Mouse (Mus musculus): ENCODE data around the gene Polr3a.

Gene Polr3a
- long read RNA-seq, experiment 1, full-length matches to known transcripts, result 5 of 6 reads
- long read RNA-seq, experiment 1, partial matches to known transcripts, result 1 of 6 reads
- long read RNA-seq, experiment 1, other reads (novel, unspliced or antisense), result 0 of 6 reads
- long read RNA-seq, experiment 2, full-length matches to known transcripts, result 6 of 13 reads
- long read RNA-seq, experiment 2, partial matches to known transcripts, result 6 of 13 reads
- long read RNA-seq, experiment 2, other reads (novel, unspliced or antisense), result 1 of 13 reads

- intact Hi-C loops (cut with DNase I), result no loop called here
These were observed at the start of gene Polr3a, which contains the start of gene Rps24 for GRCm38 (mm10) chr14:24486773-24487227. Gene Polr3a, minus strand, starts transcription at chr14:24487058. Gene Rps24, plus strand, starts transcription at chr14:24487125.

DNA sequence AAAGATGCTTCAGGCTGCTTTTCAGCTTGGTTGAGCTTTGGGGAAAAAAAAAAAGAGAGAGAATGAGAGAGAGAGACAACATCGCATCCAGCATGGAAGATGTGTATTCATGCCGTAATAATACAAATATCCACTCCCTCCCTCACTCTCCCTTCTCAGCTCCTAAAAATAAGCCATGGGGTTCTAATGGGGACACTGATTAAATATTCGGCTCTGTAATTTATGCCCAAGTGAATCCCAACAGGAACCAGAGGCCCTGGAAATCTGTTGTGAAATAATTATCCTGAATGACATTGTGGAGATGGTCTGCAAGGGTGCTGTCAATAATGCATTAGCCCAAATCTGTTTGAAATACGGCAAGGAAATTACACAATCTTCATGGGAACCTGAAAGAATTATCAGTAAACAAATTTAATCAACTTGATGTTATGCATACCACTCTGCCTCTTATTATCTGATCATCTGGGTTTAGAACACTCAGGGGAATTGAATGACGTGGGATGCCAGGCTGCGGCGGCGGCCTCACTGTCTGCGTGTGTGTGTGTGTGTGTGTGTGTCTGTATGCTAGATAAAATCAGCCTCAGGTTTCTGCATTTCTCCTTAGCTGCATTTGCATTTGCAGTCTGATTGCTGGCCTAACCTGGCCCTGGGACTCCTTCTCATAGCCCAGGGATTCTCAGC lies 48.1 kb upstream of the Polr3a start:
- intact Hi-C loops (cut with DNase I), result no loop called here

DNA sequence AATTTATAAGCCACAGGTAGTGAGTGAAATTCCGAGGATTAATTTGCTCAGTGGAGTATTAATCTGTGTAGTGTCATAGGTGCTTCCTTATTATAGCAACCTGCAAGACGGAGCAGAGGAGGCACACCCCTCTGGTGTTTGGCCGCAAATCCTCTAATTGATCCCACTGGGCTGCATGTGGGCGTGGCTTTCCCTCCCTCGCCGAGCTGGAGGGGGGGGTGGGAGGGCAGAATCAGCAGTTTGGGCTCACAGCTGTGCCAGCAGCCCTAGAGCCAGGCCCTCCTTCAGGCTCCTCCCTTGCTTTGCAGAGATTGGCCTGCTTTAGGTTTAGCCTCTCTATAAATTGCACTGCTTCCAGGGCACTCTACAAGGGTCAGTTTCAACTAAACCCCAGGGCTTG lies 43.4 kb upstream of the Polr3a start:
- intact Hi-C loops (cut with DNase I), result no loop called here

GRCm38 (mm10) chr14:24526440-24526839 lies 39.6 kb upstream of the Polr3a start:
- intact Hi-C loops (cut with DNase I), result no loop called here

DNA sequence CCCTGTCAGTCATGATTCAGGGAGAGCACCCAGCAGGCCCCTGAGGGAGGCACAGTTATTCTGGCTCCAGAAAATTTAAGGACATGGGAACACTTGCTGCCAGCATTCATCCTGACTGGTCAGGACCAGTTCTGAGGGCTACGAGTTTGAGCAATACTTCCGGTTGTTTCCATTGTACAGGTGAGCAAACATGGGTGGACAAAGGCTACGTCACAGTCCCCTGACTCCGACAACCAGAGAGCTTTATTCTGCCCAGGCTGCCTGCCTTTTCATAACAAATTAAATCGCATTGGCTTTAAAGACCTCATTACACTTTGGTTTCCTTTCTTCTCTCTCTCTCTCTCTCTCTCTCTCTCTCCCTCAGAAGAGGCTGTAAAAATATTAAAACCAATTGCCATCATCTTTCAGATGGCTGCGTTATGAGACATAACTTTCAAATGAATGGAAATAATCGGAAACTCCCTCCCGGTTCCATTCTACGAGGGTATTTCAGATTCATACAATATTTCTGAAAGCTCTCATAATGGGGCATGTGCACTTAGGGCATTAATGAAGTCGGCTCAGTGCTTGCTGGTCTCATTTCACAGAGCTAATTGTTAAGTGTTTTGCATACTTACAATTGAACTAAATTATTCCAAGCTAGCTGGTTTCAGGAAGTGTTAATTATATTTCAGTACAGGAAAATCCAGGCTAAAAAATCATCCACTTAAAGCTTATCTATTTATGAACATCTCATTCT lies 39.0 kb upstream of the Polr3a start:
- intact Hi-C loops (cut with DNase I), result no loop called here

DNA sequence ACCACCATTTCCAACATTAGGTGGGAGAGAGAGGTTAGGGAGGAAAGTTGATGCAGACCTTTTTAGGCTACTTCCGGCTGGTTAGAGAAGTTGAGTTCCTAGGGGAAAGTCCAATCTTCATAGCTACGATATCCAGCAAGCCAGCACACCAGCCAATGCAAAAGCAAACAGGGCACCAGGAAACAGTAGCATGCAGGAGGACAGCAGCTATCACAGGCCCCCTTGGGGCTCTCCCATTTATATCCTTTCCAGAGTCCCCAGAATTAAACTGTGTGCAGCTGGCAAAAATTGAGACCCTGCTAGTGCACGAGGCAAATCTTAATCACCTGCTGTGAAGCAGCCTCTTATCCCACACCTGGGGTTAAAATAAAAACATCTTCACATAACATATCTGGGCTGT lies 38.3 kb upstream of the Polr3a start:
- intact Hi-C loops (cut with DNase I), result no loop called here

DNA sequence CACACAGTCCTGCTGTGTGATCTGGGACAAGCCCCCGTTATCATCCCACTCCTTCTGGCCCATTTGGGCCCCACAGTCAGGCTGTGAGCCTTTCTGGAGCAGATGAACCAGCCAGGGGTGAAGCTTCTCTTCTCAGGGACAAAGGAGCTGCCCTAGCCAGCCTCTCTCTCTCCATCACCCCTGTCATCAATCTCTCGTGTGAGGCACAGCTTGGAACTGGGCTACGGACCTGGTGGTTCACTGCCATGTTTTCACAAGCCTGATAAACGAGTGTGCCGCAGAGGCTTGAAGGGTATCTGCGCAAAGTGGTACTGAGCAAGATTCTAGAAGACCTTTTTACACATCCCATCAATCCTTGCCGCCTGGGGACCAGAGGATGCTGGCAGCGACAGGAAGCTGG lies 34.7 kb upstream of the Polr3a start:
- intact Hi-C loops (cut with DNase I), result no loop called here

DNA sequence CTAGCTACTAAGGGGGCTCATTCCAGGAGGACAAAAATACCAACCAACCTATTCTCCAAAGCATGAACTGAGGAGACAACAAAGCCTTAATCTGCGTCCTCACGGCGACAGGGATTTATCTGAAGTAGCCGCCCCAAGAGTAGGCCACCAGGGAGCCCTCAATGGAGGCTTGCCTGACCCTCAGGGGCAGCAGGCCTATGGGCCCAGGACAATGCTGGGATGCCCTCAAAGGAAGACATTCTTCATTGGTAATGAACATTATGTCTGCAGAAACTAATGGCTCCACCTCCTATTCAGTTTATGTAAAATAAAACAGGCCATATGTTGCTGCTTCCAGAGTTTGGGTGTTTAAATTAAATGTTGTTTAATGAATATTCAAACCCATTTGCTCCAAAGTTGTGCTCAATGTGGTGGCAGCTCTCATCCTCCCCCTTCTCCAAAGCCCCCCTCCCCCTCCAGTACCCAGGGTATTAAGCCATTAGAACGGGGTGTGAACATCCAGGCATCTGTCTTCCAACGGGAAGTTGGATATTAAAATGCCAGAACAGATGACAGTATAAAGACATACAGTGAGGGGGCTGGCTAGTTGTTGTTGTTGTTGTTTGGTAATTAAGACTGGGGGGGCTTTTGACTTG lies 25.8 kb upstream of the Polr3a start:
- intact Hi-C loops (cut with DNase I), result no loop called here

DNA sequence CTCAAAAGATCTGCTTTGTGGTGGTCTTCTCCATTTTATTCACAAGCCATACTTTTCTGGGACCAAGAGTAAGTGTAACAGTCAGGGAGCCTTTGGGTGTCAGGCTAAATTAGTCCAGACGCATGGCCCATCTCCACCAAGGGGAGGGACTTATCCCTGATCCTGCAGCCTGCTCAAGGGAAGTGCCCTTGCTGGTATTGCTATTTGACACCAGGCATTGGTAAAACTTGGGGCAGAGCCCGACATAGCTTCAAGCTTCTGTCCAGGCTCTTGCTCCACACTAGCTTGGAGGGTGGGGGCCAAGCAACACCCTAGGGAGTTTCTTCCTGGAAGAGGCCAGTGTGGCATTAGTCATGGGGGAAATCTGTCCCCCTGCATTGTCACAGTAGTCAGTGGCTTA lies 23.8 kb upstream of the Polr3a start:
- intact Hi-C loops (cut with DNase I), result no loop called here

- intact Hi-C loops (cut with DNase I), result no loop called here
These were observed 23.4 kb upstream of the Polr3a start for GRCm38 (mm10) chr14:24510218-24510617.

- intact Hi-C loops (cut with DNase I), result loop anchor here (10.0 kb wide), 3 partner anchors 945 to 1185 kb away; partner anchors contain the start of genes Ppif and Zmiz1
These were observed 22.7 kb upstream of the Polr3a start for GRCm38 (mm10) chr14:24509557-24509956.

GRCm38 (mm10) chr14:24508070-24508773 lies 21.4 kb upstream of the Polr3a start:
- intact Hi-C loops (cut with DNase I), result loop anchor here (10.0 kb wide), 3 partner anchors 947 to 1187 kb away; partner anchors contain the start of genes Ppif and Zmiz1

DNA sequence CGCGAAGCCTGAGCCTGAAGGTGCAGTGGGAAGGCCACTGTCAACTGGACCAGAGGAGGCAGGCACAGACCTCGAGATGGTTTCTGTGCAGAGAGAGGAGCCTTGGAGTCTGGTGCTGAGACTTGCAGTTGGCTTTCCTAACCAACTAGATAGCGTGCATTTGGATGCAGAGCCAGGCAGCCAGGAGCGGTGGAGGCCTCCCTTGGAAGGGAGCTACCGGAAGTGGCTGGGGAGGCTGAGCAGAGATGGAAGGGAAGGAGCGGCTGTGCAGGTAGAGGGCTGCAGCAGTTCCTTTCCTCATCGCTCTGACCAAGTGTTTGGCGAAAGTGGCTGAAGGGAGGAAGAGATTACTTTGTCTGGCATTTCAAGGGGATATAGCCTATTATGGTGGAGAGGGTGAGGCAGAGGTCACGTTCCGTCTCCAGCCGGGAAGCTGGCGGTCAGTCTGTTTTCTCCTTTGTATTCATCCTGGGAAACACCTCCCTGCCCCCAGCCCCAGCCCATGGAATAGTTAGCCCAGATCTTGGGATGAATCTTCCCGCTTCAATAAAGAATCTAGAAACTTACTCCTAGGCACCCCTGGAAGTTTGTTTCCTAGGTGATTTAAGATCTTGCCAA lies 20.7 kb upstream of the Polr3a start:
- intact Hi-C loops (cut with DNase I), result loop anchor here (10.0 kb wide), 3 partner anchors 947 to 1187 kb away; partner anchors contain the start of genes Ppif and Zmiz1

GRCm38 (mm10) chr14:24501256-24501655 lies 14.4 kb upstream of the Polr3a start:
- intact Hi-C loops (cut with DNase I), result loop anchor here (10.0 kb wide), 3 partner anchors 954 to 1194 kb away; partner anchors contain the start of genes Ppif and Zmiz1

- intact Hi-C loops (cut with DNase I), result loop anchor here (10.0 kb wide), 3 partner anchors 954 to 1194 kb away; partner anchors contain the start of genes Ppif and Zmiz1
These were observed 14.0 kb upstream of the Polr3a start for GRCm38 (mm10) chr14:24500845-24501186.

GRCm38 (mm10) chr14:24500091-24500844 lies 13.4 kb upstream of the Polr3a start:
- intact Hi-C loops (cut with DNase I), result loop anchor here (10.0 kb wide), 3 partner anchors 955 to 1195 kb away; partner anchors contain the start of genes Ppif and Zmiz1

- intact Hi-C loops (cut with DNase I), result no loop called here
These were observed 12.6 kb upstream of the Polr3a start for GRCm38 (mm10) chr14:24499478-24499877.

- intact Hi-C loops (cut with DNase I), result no loop called here
These were observed 11.8 kb upstream of the Polr3a start for GRCm38 (mm10) chr14:24498561-24499255.

GRCm38 (mm10) chr14:24497443-24497842 lies 10.6 kb upstream of the Polr3a start:
- intact Hi-C loops (cut with DNase I), result no loop called here
